Mouse (Mus musculus): ENCODE results near the gene Ablim1.

GRCm38 (mm10) chr19:56997164-56997599, 317.5 kb downstream of the Ablim1 start:
- TF ChIP-seq CTCF (IDR thresholded peaks at IDR 0.05; ENCODE audit: low read depth) = no peak
- no peak for TF ChIP-seq EP300 (IDR thresholded peaks at IDR 0.05; ENCODE audit: low read depth)
